Mouse (Mus musculus): ENCODE results near the gene Nr4a1.

GRCm38 (mm10) chr15:101255842-101256462 is 1.9 kb downstream of the Nr4a1 start:
- TF ChIP-seq POLR2A (IDR thresholded peaks at IDR 0.05; ENCODE audit: insufficient read depth, low read depth, low read length), result no peak
- TF ChIP-seq EP300 (IDR thresholded peaks at IDR 0.05; ENCODE audit: insufficient read depth, low read depth, low read length), result no peak

All from heart, adult 2 months (tissue).